Mouse (Mus musculus) inflammation-experienced regulatory T-cells, adult 6 months (primary cell): ENCODE results near the gene Olfr1302. TPM values are rescaled to one million over a fixed set of nuclear protein-coding genes. Genes with fewer than 3 reads are reported as not detected.

ENCODE experiments used
- ATAC-seq: one replicate; pipeline ENCODE4 v1.8.0; 2017
- polyA plus RNA-seq, 3 experiments: library from polyadenylated mRNA; unstranded; fragments of 100-300 nt; shearing (Covaris generic); gene quantifications; one replicate each; pipeline ENCODE4 v1.2.1; 2017

Olfr1302 gene
- polyA plus RNA-seq = not detected

DNA sequence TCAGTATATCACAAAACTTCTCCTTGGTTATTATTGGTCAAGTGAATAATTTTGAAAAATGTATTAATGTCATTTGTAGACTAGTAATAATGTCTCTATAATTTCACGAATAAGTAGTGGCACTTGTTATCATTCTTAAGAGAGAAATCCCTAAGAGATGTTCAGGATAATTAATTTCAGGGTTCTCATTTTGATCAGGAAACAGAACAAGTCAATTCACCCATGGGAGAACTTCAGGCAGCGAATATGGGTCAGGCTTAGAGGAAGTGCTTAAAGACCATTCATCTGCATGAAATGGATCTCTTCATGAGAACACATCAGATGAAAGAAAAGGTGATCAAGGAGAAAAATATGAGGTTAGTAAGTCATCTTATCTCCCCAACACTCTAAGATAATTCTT, at the start of gene Olfr1302:
TSS of gene Olfr1302 (plus strand) at position 301 of the 400 bp plus-strand sequence.
- ATAC-seq = no peak

DNA sequence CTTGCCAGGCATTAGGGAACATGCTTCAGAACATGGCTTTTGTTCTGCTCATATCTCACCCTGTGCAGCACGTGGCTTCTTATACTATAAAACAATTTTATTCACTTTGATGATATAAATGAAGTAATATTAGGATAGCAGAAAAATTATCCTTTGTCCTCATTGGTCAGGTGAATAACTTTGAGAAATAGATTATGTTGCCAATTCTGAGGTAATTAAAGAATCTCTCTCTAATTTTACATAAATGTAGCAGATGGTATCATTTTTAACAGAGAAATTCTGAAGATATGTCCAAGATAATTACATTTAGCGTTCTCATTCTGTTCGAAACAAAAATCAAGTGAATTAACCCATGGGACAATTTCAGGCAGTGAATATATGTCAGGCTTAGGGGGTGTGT, 26.5 kb upstream of the Olfr1302 start, which contains the start of gene Olfr1301:
TSS of gene Olfr1301 (plus strand) at position 301 of the 400 bp plus-strand sequence.
- no peak for ATAC-seq

DNA sequence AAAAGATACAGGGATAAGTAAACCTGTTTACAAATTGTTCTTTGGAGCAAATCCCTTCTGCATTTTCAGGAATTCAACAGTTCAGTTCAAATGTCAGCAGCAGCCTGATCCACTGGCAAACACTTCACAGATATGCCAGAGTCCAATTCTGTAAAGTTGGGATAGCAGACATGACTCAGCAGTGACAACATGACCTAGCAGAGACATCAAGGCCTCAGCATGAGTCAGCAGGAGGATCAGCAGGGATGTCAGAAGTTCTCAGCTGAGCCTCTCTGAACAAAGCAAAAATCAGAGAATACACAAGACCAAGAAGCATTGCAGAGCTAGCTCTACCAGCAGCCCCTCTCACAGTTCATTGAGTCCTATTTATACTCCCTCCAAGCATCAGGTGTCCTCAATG, 35.7 kb downstream of the Olfr1302 start:
- ATAC-seq = no peak

DNA sequence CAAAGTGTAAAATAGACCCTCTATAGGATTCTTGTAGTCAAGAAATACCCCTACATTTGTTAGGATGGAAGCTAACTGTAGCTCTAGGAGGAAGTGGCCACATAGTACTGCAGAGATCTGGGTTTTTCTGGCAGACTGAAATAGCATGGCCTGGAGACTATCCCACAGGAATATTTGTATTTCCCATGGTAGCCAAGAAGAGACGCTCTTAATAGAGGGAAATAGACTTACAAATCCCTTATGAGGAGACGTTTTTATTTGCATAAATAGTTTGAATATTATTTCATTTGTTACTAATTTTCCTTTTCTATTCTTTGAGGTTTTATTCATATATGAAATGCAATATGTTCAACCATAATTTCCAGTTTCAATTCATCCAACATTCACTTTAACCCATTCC, 43.0 kb downstream of the Olfr1302 start, which contains the start of gene Olfr1303:
TSS of gene Olfr1303 (minus strand) at position 101 of the 400 bp plus-strand sequence.
- ATAC-seq = no peak

Other genes with a start within 250 kb of the Olfr1302 start
- not detected for gene Olfr1294, start 237.1 kb upstream of the Olfr1302 start, polyA plus RNA-seq
- gene Olfr1295, start 207.7 kb upstream of the Olfr1302 start, polyA plus RNA-seq = not detected
- gene Olfr1297, start 150.9 kb upstream of the Olfr1302 start, polyA plus RNA-seq = not detected
- not detected for gene Olfr1298, start 128.2 kb upstream of the Olfr1302 start, polyA plus RNA-seq
- gene Olfr1299, start 116.0 kb upstream of the Olfr1302 start, polyA plus RNA-seq = not detected
- gene Olfr1301, start 26.4 kb upstream of the Olfr1302 start, polyA plus RNA-seq = not detected
- gene Olfr1303, start 42.9 kb downstream of the Olfr1302 start, polyA plus RNA-seq = not detected
- not detected for gene Olfr1305, start 99.7 kb downstream of the Olfr1302 start, polyA plus RNA-seq
- under 1 TPM in 1 of 3 experiments, not detected in 2; 0.19 TPM for gene Olfr1306, start 138.8 kb downstream of the Olfr1302 start, polyA plus RNA-seq
- under 1 TPM in 2 of 3 experiments, not detected in 1; 0.05 TPM for gene Olfr1307, start 172.0 kb downstream of the Olfr1302 start, polyA plus RNA-seq
- not detected for gene Olfr1308, start 187.5 kb downstream of the Olfr1302 start, polyA plus RNA-seq
- not detected for gene Olfr1309, start 212.9 kb downstream of the Olfr1302 start, polyA plus RNA-seq
- gene Olfr1310, start 235.3 kb downstream of the Olfr1302 start, polyA plus RNA-seq = under 1 TPM in 1 of 3 experiments, not detected in 2; 0.09 TPM
- gene Olfr1311, start 247.0 kb downstream of the Olfr1302 start, polyA plus RNA-seq = not detected